Mouse (Mus musculus): ENCODE measurements at regions not wholly inside any gene's neighbourhood (a gene's known extent, or its start where the extent isn't known, plus 50 kb on each side); places are given as distances from the start of the nearest gene placed in this dataset.

- peak; percentile 7 to 24 for DNase-seq
Measured at GRCm38 (mm10) chr12:26067866-26068684, 347.0 kb downstream of the Rnf144a start.

DNA sequence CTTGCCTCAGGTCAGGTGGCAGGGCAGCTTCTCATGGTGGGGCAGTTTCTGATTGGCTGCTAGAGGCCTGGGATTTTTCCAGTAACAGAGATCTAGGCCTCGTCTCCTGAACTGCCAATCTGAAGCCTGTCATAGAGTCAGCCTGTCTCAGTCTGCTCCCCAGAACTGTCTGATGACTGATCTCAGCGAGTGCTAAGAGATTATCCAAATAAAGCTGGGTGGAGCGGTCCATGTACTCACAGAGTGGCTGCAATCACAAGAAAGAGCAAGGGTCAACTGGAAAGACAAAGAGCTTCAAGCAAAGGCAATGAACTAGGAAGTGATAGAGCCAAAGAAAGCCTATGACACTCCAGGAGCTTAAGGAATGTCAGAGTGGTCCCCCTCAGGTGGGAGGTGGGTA, 354.7 kb downstream of the Rnf144a start:
- no peak for DNase-seq

GRCm38 (mm10) chr12:26059090-26059489, 356.0 kb downstream of the Rnf144a start:
- no peak for DNase-seq

GRCm38 (mm10) chr12:26057491-26058054, 357.5 kb downstream of the Rnf144a start:
- no peak for DNase-seq

GRCm38 (mm10) chr12:26046991-26047390, 368.1 kb downstream of the Rnf144a start:
- DNase-seq: no peak

DNA sequence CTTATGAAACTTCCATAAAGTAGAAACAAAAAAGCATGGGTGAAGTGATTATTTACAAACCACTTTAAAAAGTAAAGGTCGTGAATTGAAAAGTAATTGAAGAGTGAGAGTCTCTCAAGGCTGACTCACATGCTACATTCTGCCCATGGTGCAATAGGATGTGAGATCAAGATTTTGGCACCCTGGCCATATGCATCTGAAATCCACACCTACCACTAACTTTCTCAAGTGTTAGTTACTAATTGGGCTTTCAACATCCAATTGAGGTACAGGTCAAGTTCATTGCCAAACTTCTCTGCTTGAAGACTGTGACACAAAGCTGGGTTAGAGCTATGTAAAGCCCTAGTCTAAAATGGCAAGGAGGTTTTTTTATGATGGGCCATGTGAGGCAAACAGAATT, 369.7 kb downstream of the Rnf144a start:
- DNase-seq: no peak

DNA sequence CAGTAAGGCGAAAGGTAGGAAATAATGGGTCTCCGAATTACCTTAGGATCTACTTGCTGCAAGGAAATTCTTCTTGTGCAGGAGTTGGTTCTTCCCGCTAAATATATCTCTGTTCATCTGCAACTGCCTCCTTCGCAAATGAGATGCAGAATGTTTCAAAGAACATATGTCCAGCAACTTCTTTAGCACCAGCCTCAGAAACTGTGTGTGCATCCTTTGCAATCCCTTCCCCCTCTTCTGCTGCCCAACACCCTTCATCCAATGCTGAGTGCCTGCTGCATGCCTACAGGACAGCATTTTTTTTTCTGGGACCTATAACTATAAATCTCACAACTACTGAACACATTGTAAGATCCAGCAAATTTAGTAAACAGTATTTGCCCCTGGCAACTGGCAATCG, 402.1 kb downstream of the Rnf144a start:
- DNase-seq: no peak

GRCm38 (mm10) chr12:25994063-25994462, 421.0 kb downstream of the Rnf144a start:
- no peak for DNase-seq

DNA sequence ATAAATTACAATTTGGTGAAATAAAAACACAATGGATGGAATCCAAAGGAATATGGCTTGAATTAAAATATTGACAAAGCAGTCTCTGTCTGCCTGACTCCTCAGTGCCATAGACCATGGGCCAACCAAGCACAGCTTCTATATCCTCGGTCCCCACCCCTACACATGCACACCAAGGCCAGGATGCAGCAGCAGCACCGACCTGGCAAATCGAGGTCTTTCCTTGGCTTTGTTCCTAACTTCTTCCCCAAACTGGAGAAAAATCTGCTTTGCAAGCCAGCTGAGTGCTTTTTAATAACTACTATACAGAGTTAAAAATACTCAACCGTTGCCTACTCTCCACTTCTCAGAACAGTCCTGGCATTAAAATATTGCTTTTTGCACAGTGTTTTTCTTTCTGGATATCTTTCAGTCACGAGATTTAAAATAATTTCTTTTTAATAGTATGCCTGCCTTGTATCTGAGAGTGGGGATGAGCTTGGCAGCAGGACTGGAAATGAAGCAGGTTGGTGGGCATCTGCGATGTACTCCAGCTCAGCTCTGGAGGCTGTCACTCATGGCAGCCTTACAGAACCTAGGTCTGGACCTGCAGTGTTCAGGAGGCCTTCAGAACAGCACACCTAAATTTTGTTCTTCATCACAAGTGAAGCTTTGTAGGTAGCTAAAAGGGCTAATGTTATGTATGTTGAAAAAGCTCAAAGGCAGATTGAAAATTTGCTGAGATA, 423.1 kb downstream of the Rnf144a start:
- no peak for DNase-seq

DNA sequence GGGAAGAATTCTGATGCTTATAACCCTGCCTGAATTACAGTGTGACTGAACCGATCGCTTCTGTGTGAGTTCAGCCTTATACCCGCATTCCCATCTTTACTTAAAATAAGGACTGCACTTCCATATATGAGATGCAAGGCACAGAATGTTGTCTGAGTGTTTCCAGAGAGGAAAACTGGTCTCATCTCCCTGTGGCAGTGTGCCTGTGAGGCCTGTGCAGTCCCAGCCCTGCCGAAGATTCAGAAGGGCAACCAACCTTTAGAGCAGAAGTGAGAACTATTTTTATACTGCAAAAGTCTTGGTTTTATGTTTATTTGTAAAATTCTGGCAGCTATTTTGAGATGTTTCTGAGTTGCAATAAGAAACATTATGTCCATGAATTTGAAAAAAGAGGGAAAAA, 432.5 kb downstream of the Rnf144a start:
- no peak for DNase-seq

- no peak for DNase-seq
Measured at GRCm38 (mm10) chr12:25978335-25978734, 436.7 kb downstream of the Rnf144a start.

DNA sequence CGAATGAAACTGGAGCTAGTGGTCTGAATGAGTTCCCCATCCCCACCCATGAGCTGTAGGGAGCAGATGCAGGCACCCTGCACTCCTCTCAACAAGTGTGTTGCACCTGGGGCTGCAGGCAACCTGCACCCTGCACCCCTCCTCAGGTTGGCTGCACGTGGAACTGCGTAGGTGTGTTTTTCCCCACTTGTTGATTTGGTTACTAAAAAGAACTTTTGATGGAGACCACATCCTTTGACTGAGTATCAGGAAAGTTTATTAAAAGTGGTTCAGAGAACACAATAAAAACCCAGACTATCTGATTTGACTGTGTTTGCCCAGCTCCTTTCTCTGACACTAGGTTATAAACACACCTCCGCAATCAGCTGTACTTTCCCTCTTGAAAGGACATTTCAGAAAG, 456.5 kb downstream of the Rnf144a start:
- no peak for DNase-seq

GRCm38 (mm10) chr12:25957547-25957946, 457.5 kb downstream of the Rnf144a start:
- no peak for DNase-seq

DNA sequence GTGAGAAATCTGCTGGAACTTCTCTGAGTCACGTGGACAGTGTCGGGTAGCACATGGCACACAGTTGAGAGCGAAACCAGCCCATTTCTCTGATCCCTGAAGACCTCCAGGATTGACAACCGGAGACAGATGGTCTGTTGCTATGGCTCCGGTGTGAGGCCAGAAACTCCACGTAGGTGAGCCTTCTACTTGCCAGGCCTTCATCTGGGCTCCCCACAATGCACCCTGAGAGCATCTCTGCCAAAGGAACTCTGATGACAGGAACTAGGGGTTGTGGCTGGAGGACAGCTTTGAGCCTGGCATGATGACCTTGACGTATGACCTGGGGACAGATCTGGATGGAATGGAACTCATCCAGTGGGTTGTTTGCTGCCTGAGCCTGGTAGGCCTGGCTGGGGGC, 467.9 kb downstream of the Rnf144a start:
- DNase-seq: no peak

DNA sequence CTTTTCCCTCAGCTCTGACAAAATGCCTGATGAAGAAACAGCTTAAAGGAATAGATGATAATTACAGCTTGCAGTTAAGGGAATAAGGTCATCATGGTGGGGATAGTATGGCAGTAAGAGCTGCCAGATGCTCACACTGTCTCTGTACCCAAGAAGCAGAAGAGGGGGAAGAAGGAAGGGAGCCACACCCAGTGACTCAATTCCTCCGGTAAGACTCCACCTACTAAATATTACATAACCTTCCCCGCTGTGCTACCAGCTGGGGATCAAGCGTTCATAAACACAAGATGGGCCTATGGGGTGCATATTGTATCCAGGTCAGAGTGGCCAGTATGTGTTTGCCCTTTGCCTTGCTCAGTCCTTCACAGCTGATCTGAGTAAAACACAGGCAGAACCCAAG, 468.9 kb downstream of the Rnf144a start:
- no peak for DNase-seq

DNA sequence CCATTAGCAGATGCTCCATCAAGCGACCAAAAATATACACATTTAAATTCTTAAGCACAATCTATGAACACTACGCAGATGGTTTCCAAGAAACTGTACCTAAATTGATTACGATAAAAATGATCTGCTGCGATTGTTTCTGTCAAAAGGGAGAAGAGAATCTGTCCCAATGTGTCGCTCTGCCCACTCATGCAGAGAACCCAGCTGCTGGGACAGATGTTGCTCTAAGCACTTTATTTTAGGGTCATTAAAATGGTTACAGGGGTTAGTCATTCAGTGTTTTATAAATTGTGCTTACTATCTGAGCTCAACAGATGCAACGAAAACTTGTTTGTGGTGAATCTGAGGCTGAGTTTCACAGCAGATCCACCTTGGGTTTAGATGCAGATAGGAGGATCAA, 476.2 kb downstream of the Rnf144a start:
- DNase-seq: no peak

- no peak for DNase-seq
Measured at GRCm38 (mm10) chr12:25934946-25935345, 480.1 kb downstream of the Rnf144a start.

DNA sequence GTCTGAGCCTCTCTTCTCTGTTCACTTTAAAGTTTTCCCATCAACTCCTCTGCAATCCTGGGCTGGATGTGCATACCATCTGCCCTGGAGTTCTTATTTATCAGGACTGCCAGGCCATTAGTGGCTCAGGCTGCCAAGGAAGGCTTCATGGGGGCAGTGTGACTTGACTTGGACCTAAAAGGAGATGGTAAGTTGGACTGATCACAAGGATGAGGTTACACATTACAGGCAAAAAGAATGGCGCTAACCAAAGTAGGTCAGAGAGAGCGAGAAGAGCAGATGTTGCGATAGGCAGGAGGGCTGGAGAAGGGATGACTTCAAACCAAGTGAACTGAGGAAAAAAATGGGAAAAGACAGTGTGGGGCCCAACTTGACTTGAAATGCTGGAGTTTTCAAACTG, 480.5 kb downstream of the Rnf144a start:
- DNase-seq: no peak

- DNase-seq: no peak
Measured at GRCm38 (mm10) chr12:25926367-25926766, 488.7 kb downstream of the Rnf144a start.

DNA sequence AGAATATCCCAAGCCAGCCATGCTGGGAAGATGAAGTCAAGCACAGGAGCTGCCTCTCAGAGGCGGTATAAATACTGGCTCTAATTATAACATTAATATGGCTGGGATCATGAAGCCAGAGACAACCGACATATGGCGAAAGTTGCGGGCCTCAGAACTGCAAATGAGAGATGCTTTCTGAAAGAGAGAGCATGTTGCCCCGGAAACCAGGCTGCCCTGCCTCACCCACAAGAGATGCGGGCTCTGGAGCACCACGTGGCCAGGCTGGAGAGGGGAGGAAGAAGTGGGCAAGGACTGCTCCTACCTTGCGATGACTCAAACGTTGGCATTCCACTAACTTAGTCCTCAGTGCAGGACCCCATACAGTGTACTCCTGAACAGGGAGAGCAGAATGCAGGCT, 490.5 kb downstream of the Rnf144a start:
- DNase-seq: no peak

DNA sequence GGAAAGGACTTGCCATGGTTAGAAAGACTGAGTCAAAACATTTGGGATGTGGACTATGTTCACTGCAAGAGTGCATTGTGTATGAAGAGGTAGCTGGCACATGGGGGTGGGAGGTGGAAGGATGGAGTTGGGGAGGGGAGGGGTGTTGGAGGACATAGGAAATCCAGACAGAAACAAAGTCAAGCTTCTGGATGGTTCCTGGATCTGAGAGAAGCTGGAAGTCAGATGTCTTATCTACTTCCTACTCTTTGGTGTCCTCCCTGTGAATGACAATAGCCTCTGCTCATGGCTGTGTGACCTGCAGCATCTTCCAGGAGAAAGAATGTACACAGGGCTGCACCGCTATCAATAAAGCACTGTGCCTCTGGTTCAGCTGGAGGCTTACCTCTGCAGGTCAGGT, 491.3 kb downstream of the Rnf144a start:
- no peak for DNase-seq

- DNase-seq: no peak
Measured at GRCm38 (mm10) chr12:25905614-25906013, 509.4 kb downstream of the Rnf144a start.

DNA sequence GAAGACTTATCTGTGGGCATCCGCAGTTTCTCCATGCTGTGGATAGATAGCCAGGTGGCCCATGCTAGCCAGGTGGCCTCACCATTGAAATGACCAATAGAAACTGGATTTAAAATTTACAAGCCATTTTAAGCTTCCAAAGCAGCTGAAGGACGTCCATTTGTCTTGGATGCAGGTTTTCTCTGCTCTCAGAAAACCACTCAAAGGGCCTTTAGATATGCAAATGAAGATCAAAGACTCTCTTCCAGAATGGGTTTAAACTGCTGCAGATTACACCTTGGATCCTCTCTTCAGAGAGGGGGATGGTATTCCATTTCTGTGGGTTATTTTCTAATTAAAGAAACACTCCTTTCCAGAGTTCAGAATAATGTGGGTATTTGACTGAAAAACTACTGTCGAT, 518.5 kb downstream of the Rnf144a start:
- DNase-seq: no peak

- no peak for DNase-seq
Measured at GRCm38 (mm10) chr12:25895691-25896090, 519.4 kb downstream of the Rnf144a start.

Measured in heart, adult 18-20 months (tissue).